Mouse (Mus musculus) olfactory bulb, adult 2 months (tissue): ENCODE results near the gene Jam2.

ENCODE experiments used
- CTCF ChIP-seq: fragments of 200-500 bp; IDR thresholded peaks from 2 replicates; pipeline ENCODE4 v1.5.1; 2012; ENCODE audit warnings: low read depth, mild to moderate bottlenecking, low read length, moderate library complexity; ENCODE audit not compliant: insufficient read depth
- POLR2A ChIP-seq: fragments of 200-500 bp; IDR thresholded peaks from 2 replicates; pipeline ENCODE4 v1.6.1; 2012; ENCODE audit warnings: mild to moderate bottlenecking, low read depth, low read length, moderate library complexity; ENCODE audit not compliant: insufficient read depth

- TF ChIP-seq CTCF (no peak), POLR2A (no peak)
Observed at GRCm38 (mm10) chr16:84831696-84832095, 57.8 kb downstream of the Jam2 start.
